Mouse (Mus musculus): Measurements from ENCODE around the gene Naga.

- TF ChIP-seq NELFE (IDR thresholded peaks at IDR 0.05; ENCODE audit: low read depth, low read length) = no peak
- no peak for TF ChIP-seq CTCF (conservative IDR thresholded peaks at IDR 0.05 in 1 of 2, IDR thresholded peaks at IDR 0.05 in 1 of 2; ENCODE audit: low read depth in 2 of 2, low read length in 2 of 2)
- TF ChIP-seq MAFK (IDR thresholded peaks at IDR 0.05; ENCODE audit: insufficient replicate concordance, low read length) = no peak
- TF ChIP-seq USF1 (IDR thresholded peaks at IDR 0.05; ENCODE audit: low read depth, low read length) = no peak
- no peak for TF ChIP-seq ZNF384 (IDR thresholded peaks at IDR 0.05; ENCODE audit: low read depth, low read length)
Measured at GRCm38 (mm10) chr15:82307107-82307506, 31.6 kb downstream of the Naga start.
